Mouse (Mus musculus): ENCODE data around the gene Rtkn2. TPM values are rescaled to one million over a fixed set of nuclear protein-coding genes. Genes with fewer than 3 reads are reported as not detected.

Gene Rtkn2
- total and polyA plus RNA-seq, 2 experiments from 2014 or later: 0.27 to 2.2 TPM

- TF ChIP-seq EP300 (IDR thresholded peaks at IDR 0.05; ENCODE audit: low read depth): no peak
- no peak for TF ChIP-seq CTCF (IDR thresholded peaks at IDR 0.05; ENCODE audit: low read depth)
- DNase-seq (ENCODE audit: low spot score): no peak
- H3K9me3 ChIP-seq (replicated peaks; ENCODE audit: control insufficient read depth, low read length): no peaks in the 10 kb centered on the region
Observed at GRCm38 (mm10) chr10:67995356-67995755, 16.0 kb downstream of the Rtkn2 start.

GRCm38 (mm10) chr10:67996171-67996570 is 16.8 kb downstream of the Rtkn2 start:
- TF ChIP-seq EP300 (IDR thresholded peaks at IDR 0.05; ENCODE audit: low read depth) (no peak), CTCF (IDR thresholded peaks at IDR 0.05; ENCODE audit: low read depth) (peak; percentile 83)
- ATAC-seq (ENCODE audit: insufficient read depth, low read depth): no peak
- Histone ChIP-seq H3K36me3 (replicated peaks; ENCODE audit: control insufficient read depth, insufficient read depth, low read length) (0 out of 2 replicates have a peak, but pooled peaks cover under 1% of the 10 kb centered on the region), H3K27me3 (ENCODE audit: control insufficient read depth, insufficient read depth, low read length) (no peaks in the 10 kb centered on the region), H3K4me3 (ENCODE audit: low read depth, low read length) (no peak overlapping the region), H3K9ac (replicated peaks; ENCODE audit: low read depth, low read length) (no peak overlapping the region), H3K27ac (ENCODE audit: low read depth) (no peak overlapping the region), H3K4me1 (ENCODE audit: control insufficient read depth, insufficient read depth) (no peaks in the 10 kb centered on the region), H3K9me3 (replicated peaks; ENCODE audit: control insufficient read depth, low read length) (no peaks in the 10 kb centered on the region), H3K4me2 (ENCODE audit: low read depth, low read length) (no peak overlapping the region)
- peak; percentile 63 for DNase-seq (ENCODE audit: low spot score)
- WGBS: 3% methylated on average over 1 of the region's 1 CpGs

More at GRCm38 (mm10) chr10:67995356-67995755, 16.0 kb downstream of the Rtkn2 start:
- Histone ChIP-seq H3K36me3 (replicated peaks; ENCODE audit: control insufficient read depth, insufficient read depth, low read length) (0 out of 2 replicates have a peak, but pooled peaks cover 5% of the 10 kb centered on the region), H3K4me3 (ENCODE audit: low read depth, low read length) (no peak overlapping the region), H3K4me1 (ENCODE audit: control insufficient read depth, insufficient read depth) (no peaks in the 10 kb centered on the region), H3K9ac (replicated peaks; ENCODE audit: low read depth, low read length) (no peak overlapping the region), H3K27ac (ENCODE audit: low read depth) (no peak overlapping the region), H3K4me2 (ENCODE audit: low read depth, low read length) (no peak overlapping the region), H3K27me3 (ENCODE audit: control insufficient read depth, insufficient read depth, low read length) (no peaks in the 10 kb centered on the region)
- whole genome bisulfite sequencing: 65% methylated on average over 12 of the region's 12 CpGs
- no peak for ATAC-seq (ENCODE audit: insufficient read depth, low read depth)

GRCm38 (mm10) chr10:67998116-67998635 is 18.8 kb downstream of the Rtkn2 start:
- peak; percentile 67; the same call in 1 of the 2 replicates for ATAC-seq (ENCODE audit: insufficient read depth, low read depth)

GRCm38 (mm10) chr10:67999170-67999569 is 19.8 kb downstream of the Rtkn2 start:
- H3K36me3 ChIP-seq (replicated peaks; ENCODE audit: control insufficient read depth, insufficient read depth, low read length): no peaks in the 10 kb centered on the region
- no peaks in the 10 kb centered on the region for H3K9me3 ChIP-seq (replicated peaks; ENCODE audit: control insufficient read depth, low read length)
- ATAC-seq (ENCODE audit: insufficient read depth, low read depth) (no peak), DNase-seq (ENCODE audit: low spot score) (no peak)
- WGBS: 82% methylated on average over 10 of the region's 10 CpGs
- no peak overlapping the region for H3K4me2 ChIP-seq (ENCODE audit: low read depth, low read length)
- H3K4me3 ChIP-seq (ENCODE audit: low read depth, low read length): no peak overlapping the region
- H3K4me1 ChIP-seq (ENCODE audit: control insufficient read depth, insufficient read depth): no peaks in the 10 kb centered on the region
- TF ChIP-seq EP300 (IDR thresholded peaks at IDR 0.05; ENCODE audit: low read depth) (no peak), CTCF (IDR thresholded peaks at IDR 0.05; ENCODE audit: low read depth) (no peak)
- no peak overlapping the region for H3K27ac ChIP-seq (ENCODE audit: low read depth)
- no peak overlapping the region for H3K9ac ChIP-seq (replicated peaks; ENCODE audit: low read depth, low read length)
- H3K27me3 ChIP-seq (ENCODE audit: control insufficient read depth, insufficient read depth, low read length): no peaks in the 10 kb centered on the region

More at GRCm38 (mm10) chr10:67998116-67998635, 18.8 kb downstream of the Rtkn2 start:
- Histone ChIP-seq H3K4me1 (ENCODE audit: control insufficient read depth, insufficient read depth) (no peaks in the 10 kb centered on the region), H3K9me3 (replicated peaks; ENCODE audit: control insufficient read depth, low read length) (no peaks in the 10 kb centered on the region), H3K27ac (ENCODE audit: low read depth) (no peak overlapping the region), H3K4me2 (ENCODE audit: low read depth, low read length) (no peak overlapping the region), H3K36me3 (replicated peaks; ENCODE audit: control insufficient read depth, insufficient read depth, low read length) (no peaks in the 10 kb centered on the region), H3K9ac (replicated peaks; ENCODE audit: low read depth, low read length) (no peak overlapping the region), H3K4me3 (ENCODE audit: low read depth, low read length) (no peak overlapping the region), H3K27me3 (ENCODE audit: control insufficient read depth, insufficient read depth, low read length) (no peaks in the 10 kb centered on the region)
- 32% methylated on average over 13 of the region's 13 CpGs for WGBS
- DNase-seq (ENCODE audit: low spot score): peak; percentile 63
- TF ChIP-seq EP300 (IDR thresholded peaks at IDR 0.05; ENCODE audit: low read depth) (no peak), CTCF (IDR thresholded peaks at IDR 0.05; ENCODE audit: low read depth) (peak; percentile 65)

- Histone ChIP-seq H3K4me1 (ENCODE audit: control insufficient read depth, insufficient read depth) (peaks cover 3% of the 10 kb centered on the region; the same call in 1 of the 2 replicates), H3K9me3 (replicated peaks; ENCODE audit: control insufficient read depth, low read length) (no peaks in the 10 kb centered on the region), H3K36me3 (replicated peaks; ENCODE audit: control insufficient read depth, insufficient read depth, low read length) (no peaks in the 10 kb centered on the region), H3K27ac (ENCODE audit: low read depth) (no peak overlapping the region), H3K4me3 (ENCODE audit: low read depth, low read length) (no peak overlapping the region), H3K4me2 (ENCODE audit: low read depth, low read length) (no peak overlapping the region), H3K9ac (replicated peaks; ENCODE audit: low read depth, low read length) (no peak overlapping the region), H3K27me3 (ENCODE audit: control insufficient read depth, insufficient read depth, low read length) (no peaks in the 10 kb centered on the region)
- DNase-seq (ENCODE audit: low spot score) (no peak), ATAC-seq (ENCODE audit: insufficient read depth, low read depth) (no peak)
- TF ChIP-seq EP300 (IDR thresholded peaks at IDR 0.05; ENCODE audit: low read depth) (no peak), CTCF (IDR thresholded peaks at IDR 0.05; ENCODE audit: low read depth) (no peak)
- WGBS: 91% methylated on average over 6 of the region's 6 CpGs
Observed at GRCm38 (mm10) chr10:68001456-68001855, 22.1 kb downstream of the Rtkn2 start.

Measured in heart, postnatal 0 days (tissue).